Mouse (Mus musculus) kidney, postnatal 4 days (tissue): ENCODE data around the gene Pacrg.

ENCODE experiments used
- DNase-seq, 2 experiments: peaks; one replicate each; pipeline ENCODE4 v3.0.0; 2021; ENCODE audit warnings: mixed read lengths in 2 of 2

Gene Pacrg

DNA sequence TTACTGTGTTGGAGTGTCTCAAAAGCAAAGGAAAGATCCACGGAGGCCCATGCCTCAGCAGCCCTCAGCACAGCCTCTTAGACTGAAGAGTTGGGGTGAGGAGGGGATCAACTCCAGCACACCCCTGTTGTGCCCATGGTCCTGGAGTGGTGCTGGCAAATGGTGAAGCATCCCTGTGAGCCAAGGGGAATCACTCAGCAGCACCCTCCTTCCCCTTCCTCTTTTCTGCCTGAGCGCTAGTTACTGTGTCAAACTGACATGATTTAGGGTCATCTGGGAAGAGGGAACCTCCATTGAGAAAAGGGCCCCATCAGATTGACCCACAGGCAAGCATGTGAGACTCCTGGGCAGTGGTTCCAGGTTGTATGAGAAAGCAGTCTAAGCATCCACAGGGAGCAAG lies 299.3 kb downstream of the Pacrg start:
- no peak for DNase-seq

GRCm38 (mm10) chr17:10534206-10534605 lies 305.9 kb downstream of the Pacrg start:
- no peak for DNase-seq

GRCm38 (mm10) chr17:10533461-10533860 lies 306.6 kb downstream of the Pacrg start:
- DNase-seq: no peak

GRCm38 (mm10) chr17:10531024-10531423 lies 309.1 kb downstream of the Pacrg start:
- peak; percentile 73 for DNase-seq

DNA sequence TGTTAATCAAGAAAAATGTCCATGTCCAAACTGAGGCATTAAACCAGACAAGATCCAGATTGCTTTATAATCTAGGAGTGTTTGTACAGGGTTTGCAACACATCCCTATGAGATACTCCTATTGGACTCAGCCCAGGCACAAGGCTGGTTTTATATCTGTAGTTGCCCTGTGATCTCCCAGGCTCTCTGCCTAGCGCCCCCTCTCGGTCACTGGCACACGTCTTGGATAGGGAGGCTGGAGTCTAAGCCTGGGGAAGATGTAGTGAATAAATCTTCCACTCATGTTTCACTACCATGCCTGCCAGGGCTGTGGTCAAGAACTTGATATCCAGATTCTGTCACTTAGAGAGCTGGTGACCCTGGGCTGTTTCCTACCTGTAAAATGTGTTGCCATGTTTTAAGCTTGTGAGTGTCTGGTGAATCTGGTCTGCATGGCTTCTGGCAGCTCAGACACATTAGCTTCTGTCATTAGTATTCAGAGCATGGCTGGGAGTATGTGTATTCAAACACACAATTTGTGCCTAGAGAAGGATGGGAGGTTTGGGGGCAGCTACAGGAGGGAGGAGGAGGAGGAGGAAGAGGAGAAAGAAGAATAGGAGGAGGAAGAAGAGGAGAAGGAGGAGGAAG lies 310.7 kb downstream of the Pacrg start:
- DNase-seq: peak; percentile 52 to 61

- no peak for DNase-seq
Measured at GRCm38 (mm10) chr17:10521282-10521681, 318.8 kb downstream of the Pacrg start.

- DNase-seq: no peak
Measured at GRCm38 (mm10) chr17:10519506-10520155, 320.5 kb downstream of the Pacrg start.

- DNase-seq: peak; percentile 48 to 69
Measured at GRCm38 (mm10) chr17:10514812-10515211, 325.3 kb downstream of the Pacrg start.

- no peak for DNase-seq
Measured at GRCm38 (mm10) chr17:10510913-10511759, 329.0 kb downstream of the Pacrg start.

DNA sequence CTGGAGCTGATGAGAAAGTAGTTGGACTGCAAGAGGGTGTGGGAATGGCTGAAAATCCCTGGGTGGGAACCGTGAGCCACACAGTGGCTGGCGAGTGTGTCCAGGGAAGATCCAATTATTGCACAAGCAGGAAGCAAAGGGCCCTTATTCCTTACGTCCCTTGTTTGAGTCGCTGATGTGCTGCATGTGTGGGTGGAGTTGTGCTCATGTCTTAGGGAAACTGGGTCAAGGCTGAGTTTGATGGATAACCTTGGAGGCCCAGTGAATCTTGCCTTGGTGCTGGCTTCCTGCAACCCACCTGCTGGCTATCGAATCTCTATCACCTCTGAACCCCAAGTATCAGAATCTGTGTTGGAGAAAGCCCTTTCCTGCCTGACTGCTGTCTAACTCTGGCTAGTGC lies 329.6 kb downstream of the Pacrg start:
- no peak for DNase-seq

DNA sequence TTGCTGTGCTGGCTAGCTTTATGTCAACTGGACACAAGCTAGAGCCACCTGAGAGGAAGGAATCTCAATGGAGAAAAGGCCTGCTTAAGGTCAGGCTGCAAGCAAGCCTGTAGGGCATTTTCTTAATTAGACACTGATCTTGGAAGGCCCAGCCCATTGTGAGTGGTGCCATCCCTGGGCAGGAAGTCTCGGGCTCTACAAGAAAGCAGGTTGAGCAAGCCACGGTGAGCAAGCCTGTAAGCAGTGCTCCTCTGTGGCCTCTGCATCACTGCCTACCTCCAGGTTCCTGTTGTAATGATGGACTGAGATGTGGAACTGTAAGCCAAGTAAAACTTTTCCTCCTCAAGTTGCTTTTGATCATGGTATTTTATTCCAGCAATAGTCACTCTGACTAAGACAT lies 332.0 kb downstream of the Pacrg start:
- DNase-seq: no peak

GRCm38 (mm10) chr17:10507466-10507865 lies 332.6 kb downstream of the Pacrg start:
- no peak for DNase-seq

- no peak for DNase-seq
Measured at GRCm38 (mm10) chr17:10506896-10507295, 333.2 kb downstream of the Pacrg start.

DNA sequence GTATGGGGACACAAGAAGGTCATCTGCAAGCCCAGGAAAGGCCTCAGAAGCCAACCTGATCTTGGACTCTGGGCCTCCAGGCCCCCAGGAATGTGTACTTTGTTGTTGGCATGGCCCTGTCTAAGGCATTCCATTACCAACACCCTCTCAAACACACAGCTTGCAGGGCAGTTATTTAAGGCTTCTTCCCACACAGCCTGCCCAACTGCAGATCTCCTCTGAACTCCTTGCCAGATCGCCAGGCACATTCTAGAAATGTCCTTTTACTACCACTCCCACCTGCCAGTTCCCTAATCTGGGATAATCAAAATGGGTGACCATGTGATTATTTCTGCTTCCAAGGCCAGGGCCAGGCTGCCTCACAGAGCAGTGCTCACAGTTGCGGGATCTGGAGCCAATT lies 338.7 kb downstream of the Pacrg start:
- DNase-seq: no peak

DNA sequence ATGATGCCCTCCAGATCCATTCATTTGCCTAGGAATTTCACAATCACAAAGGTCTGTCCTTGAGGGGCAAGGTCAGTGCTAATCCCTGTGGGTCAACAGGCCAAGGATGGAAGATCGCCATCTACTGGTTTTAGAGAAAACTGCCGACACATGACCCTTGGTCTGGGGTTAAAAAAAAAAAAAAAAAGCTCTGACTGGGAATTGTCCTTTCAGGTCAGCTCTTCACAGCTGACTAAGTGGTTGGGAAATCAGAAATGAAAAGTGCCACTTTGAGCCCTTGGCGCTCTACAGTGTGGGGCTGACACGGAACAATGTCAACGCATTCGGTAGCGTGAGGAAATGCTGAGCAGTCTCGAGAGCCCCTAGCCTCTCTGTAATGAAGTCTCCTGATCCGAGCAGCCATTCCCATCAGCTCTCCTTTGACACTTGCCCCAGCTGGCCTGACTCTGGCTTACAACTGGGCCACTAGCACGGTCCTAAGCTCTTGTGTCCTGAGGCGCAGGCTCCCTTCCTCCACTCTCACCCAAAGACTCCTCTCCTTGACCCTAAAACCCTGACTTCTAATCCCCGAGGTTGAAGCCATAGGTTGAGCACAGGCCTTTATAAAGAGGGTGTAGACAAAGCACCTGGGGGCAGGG lies 339.2 kb downstream of the Pacrg start:
- DNase-seq: no peak

DNA sequence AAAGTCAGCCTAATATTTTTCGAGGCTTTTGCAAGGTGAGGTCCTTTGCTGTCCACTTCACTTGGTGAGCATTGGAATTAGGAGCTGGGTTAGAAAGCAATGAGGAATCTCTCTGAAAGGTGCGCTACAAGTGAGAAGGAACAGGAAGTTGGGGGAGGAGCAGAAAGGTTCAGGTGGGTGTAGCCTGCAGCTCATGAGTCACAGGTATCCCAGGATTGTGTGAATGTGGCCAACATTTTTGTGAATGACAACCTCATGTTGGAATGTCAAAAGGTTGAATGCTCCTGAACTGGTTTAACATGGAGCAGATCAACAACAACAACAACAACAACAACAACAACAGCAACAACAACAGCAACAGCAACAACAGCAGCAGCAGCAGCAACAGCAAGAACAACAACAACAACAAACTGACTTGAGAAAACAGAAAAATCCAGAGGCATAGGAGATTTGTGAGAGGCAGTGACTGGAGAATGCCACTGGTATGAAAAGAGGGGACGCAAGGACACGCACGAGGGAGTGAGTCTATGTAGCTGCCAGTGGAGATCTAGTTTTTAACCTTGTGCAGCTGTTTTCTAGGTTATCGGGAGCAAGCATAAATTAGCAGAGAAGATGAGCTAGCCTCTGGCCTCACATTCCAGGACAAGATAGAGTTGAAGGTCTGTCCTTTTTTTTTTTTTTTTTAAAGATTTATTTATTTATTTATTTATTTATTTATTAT lies 341.0 kb downstream of the Pacrg start:
- no peak for DNase-seq

- no peak for DNase-seq
Measured at GRCm38 (mm10) chr17:10497781-10498420, 342.2 kb downstream of the Pacrg start.

DNA sequence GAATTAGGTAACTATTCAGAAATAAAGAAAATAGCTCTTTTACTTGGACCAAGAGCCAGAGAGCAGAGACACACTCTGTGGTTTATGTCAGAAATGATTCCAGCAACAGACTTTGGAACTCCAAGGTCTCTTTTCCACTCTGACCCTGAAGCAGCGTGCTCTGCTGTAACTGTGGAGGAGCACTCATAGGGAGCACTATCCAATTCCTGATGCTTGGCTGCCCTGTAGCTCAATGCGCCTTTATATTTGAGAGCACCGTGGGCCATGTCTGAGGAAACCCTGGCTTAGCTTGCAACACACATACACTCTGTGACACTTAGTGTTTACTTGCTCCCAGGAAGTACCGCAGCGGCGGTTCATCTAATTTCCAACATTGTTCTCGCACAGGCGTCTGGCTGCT lies 344.0 kb downstream of the Pacrg start:
- no peak for DNase-seq

GRCm38 (mm10) chr17:10495588-10495987 lies 344.5 kb downstream of the Pacrg start:
- peak in 1 of 2 experiments; percentile 21 for DNase-seq

DNA sequence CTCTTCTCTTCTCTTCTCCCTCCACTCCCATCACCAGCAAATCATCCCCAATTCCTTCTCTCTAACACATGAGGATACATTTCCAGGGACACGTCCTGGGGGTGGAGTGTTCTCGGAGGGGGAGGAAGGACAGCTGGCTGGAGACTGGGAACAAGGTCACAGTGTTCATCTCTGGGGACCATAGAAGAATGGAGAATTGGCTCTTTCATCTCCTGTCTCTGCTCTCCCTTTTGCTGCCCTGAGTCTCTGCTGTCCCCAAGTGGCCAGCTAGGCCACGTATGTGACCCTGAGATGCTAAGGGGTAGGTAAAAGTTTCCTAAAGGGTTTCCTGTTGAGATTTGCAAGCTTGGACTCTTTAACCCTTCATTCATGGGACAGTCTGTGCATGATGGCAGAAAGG lies 347.0 kb downstream of the Pacrg start:
- DNase-seq: peak; percentile 60 to 66

DNA sequence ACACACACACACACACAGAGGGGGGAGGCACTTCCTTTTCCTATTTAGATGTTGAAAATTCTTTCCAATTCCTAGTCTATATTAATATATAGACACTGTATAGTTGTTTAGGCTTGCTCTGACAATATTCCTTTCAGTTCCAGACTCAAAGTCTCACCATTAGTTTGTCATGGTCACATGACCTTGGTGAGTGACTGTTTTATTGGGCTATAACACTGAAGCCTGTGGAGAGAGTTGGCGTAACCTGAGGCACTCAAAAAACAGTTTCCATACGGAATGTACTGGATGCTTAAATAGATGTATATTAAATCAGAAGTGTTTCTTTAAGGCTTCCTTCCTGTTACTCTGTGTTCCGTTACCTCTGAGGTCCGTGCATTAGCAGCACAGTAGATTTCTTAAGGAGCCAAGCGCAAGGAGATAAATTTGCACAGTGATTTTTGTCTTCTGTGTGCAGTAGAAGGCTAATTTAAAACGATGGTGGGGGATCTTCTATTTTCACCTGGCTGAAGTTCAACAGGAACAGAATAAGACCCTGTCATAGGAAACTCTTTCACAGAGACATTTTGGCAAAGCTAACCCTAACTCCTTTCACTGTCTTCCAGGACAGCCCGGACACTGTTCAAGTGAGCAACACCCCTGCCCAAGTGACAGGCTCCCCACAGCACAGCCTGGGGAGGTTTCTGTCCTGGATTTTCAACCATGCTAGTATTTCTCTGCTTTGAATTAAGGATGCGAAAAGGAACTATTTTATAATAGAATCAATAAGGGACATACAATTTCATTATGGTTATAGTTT lies 349.5 kb downstream of the Pacrg start:
- DNase-seq: no peak
